Mouse (Mus musculus) intestine, embryonic 14.5 days (tissue): ENCODE data around the gene Dnaaf1. TPM values are rescaled to one million over a fixed set of nuclear protein-coding genes. Genes with fewer than 3 reads are reported as not detected.

Source experiments
- ATAC-seq: fragments of 200-750 bp; cut with Nextera tagmentation; replicated peaks from 2 replicates; pipeline ENCODE4 v1.8.0; 2017; ENCODE audit warnings: low read depth, moderate number of reproducible peaks, moderate TSS enrichment, moderate library complexity; ENCODE audit not compliant: low FRiP score, low TSS enrichment
- DNase-seq: peaks from one replicate; pipeline ENCODE4 v3.0.0-alpha.2; 2018; ENCODE audit warnings: low spot score
- H3K27ac ChIP-seq: fragments of 300-500 bp; sonication (generic); 2 replicates; pipeline ENCODE4 v1.5.1; 2014; ENCODE audit warnings: low read depth, mild to moderate bottlenecking, control low read depth
- H3K27me3 ChIP-seq: fragments of 300-500 bp; sonication (generic); replicated peaks from 2 replicates; pipeline ENCODE4 v1.6.1; 2014; ENCODE audit warnings: low read length, control low read depth; ENCODE audit not compliant: control insufficient read depth, insufficient read depth
- H3K36me3 ChIP-seq: fragments of 300-500 bp; sonication (generic); 2 replicates; pipeline ENCODE4 v1.6.1; 2014; ENCODE audit warnings: low read length, control low read depth; ENCODE audit not compliant: control insufficient read depth, insufficient read depth
- H3K4me1 ChIP-seq: fragments of 300-500 bp; sonication (generic); replicated peaks from 2 replicates; pipeline ENCODE4 v1.6.1; 2014; ENCODE audit warnings: low read length, control low read depth, mixed read lengths; ENCODE audit not compliant: control insufficient read depth, insufficient read depth
- H3K4me2 ChIP-seq: fragments of 300-500 bp; sonication (generic); 2 replicates; pipeline ENCODE4 v1.6.1; 2014; ENCODE audit warnings: low read length
- H3K4me3 ChIP-seq: fragments of 300-500 bp; sonication (generic); 2 replicates; pipeline ENCODE4 v1.5.1; 2014; ENCODE audit warnings: low read depth, low read length, control low read depth, mixed read lengths
- H3K9ac ChIP-seq: fragments of 300-500 bp; sonication (generic); 2 replicates; pipeline ENCODE4 v1.6.1; 2014; ENCODE audit warnings: mild to moderate bottlenecking, low read length
- H3K9me3 ChIP-seq: fragments of 300-500 bp; sonication (generic); 2 replicates; pipeline ENCODE4 v1.6.1; 2016; ENCODE audit warnings: low read length, control low read depth; ENCODE audit not compliant: control insufficient read depth
- WGBS: fragments of 180-500 bp; shearing (Covaris S2); extraction: QIAGEN DNeasy Blood & Tissue Kit; methylation state at CpG from one replicate; pipeline ENCODE4 v1.1.7; 2014; 5-methylcytosine and 5-hydroxymethylcytosine counted together
- polyA plus RNA-seq: library from polyadenylated mRNA; unstranded; fragments of >200 nt; fragmentation: Nextera tagmentation; extraction: Ambion mirVana; gene quantifications from 2 replicates; pipeline ENCODE4 v1.2.1, GENCODE M21; 2014

Gene Dnaaf1
- polyA plus RNA-seq, 1 experiment from 2014 or later: 0.37 TPM

GRCm38 (mm10) chr8:119641058-119641457 is 66.0 kb downstream of the Dnaaf1 start:
- H3K27ac ChIP-seq: no peak overlapping the region
- whole genome bisulfite sequencing: 71% methylated on average over 5 of the region's 5 CpGs
- no peaks in the 10 kb centered on the region for H3K36me3 ChIP-seq
- no peaks in the 10 kb centered on the region for H3K4me1 ChIP-seq
- DNase-seq (no peak), ATAC-seq (no peak)
- H3K9ac ChIP-seq: no peak overlapping the region
- H3K9me3 ChIP-seq: no peaks in the 10 kb centered on the region
- H3K4me2 ChIP-seq: no peak overlapping the region
- H3K27me3 ChIP-seq: no peaks in the 10 kb centered on the region
- H3K4me3 ChIP-seq: no peak overlapping the region

GRCm38 (mm10) chr8:119642960-119643359 is 67.9 kb downstream of the Dnaaf1 start:
- WGBS: 97% methylated on average over 1 of the region's 1 CpGs
- Histone ChIP-seq H3K9me3 (no peaks in the 10 kb centered on the region), H3K9ac (no peak overlapping the region), H3K4me1 (no peaks in the 10 kb centered on the region), H3K27me3 (no peaks in the 10 kb centered on the region), H3K27ac (no peak overlapping the region), H3K4me3 (no peak overlapping the region), H3K36me3 (no peaks in the 10 kb centered on the region), H3K4me2 (no peak overlapping the region)
- no peak for DNase-seq
- ATAC-seq: no peak

GRCm38 (mm10) chr8:119644429-119644960 is 69.5 kb downstream of the Dnaaf1 start:
- H3K27me3 ChIP-seq: no peaks in the 10 kb centered on the region
- H3K4me1 ChIP-seq: no peaks in the 10 kb centered on the region
- H3K36me3 ChIP-seq: no peaks in the 10 kb centered on the region
- H3K27ac ChIP-seq: no peak overlapping the region
- ATAC-seq: no peak
- no peak for DNase-seq
- H3K4me2 ChIP-seq: no peak overlapping the region
- no peak overlapping the region for H3K4me3 ChIP-seq
- no peaks in the 10 kb centered on the region for H3K9me3 ChIP-seq
- H3K9ac ChIP-seq: no peak overlapping the region
- 77% methylated on average over 17 of the region's 17 CpGs for WGBS

GRCm38 (mm10) chr8:119644981-119645597 is 70.1 kb downstream of the Dnaaf1 start:
- DNase-seq (no peak), ATAC-seq (no peak)
- no peak overlapping the region for H3K27ac ChIP-seq
- no peaks in the 10 kb centered on the region for H3K27me3 ChIP-seq
- H3K4me3 ChIP-seq: no peak overlapping the region
- no peak overlapping the region for H3K9ac ChIP-seq
- H3K4me2 ChIP-seq: no peak overlapping the region
- H3K4me1 ChIP-seq: no peaks in the 10 kb centered on the region
- 72% methylated on average over 18 of the region's 18 CpGs for WGBS
- H3K9me3 ChIP-seq: no peaks in the 10 kb centered on the region
- no peaks in the 10 kb centered on the region for H3K36me3 ChIP-seq

- no peaks in the 10 kb centered on the region for H3K4me1 ChIP-seq
- no peak for DNase-seq
- H3K27ac ChIP-seq: no peak overlapping the region
- no peak for ATAC-seq
- H3K4me2 ChIP-seq: no peak overlapping the region
- no peaks in the 10 kb centered on the region for H3K36me3 ChIP-seq
- H3K27me3 ChIP-seq: no peaks in the 10 kb centered on the region
- H3K9ac ChIP-seq: no peak overlapping the region
- H3K4me3 ChIP-seq: no peak overlapping the region
- WGBS: 75% methylated on average over 3 of the region's 3 CpGs
- no peaks in the 10 kb centered on the region for H3K9me3 ChIP-seq
Observed at GRCm38 (mm10) chr8:119646197-119646596, 71.2 kb downstream of the Dnaaf1 start.

- H3K9ac ChIP-seq: no peak overlapping the region
- no peak overlapping the region for H3K4me3 ChIP-seq
- H3K4me1 ChIP-seq: 0 out of 2 replicates have a peak, but pooled peaks cover 6% of the 10 kb centered on the region
- ATAC-seq (no peak), DNase-seq (no peak)
- H3K9me3 ChIP-seq: no peaks in the 10 kb centered on the region
- no peak overlapping the region for H3K27ac ChIP-seq
- H3K36me3 ChIP-seq: no peaks in the 10 kb centered on the region
- 82% methylated on average over 7 of the region's 7 CpGs for WGBS
- H3K4me2 ChIP-seq: no peak overlapping the region
- no peaks in the 10 kb centered on the region for H3K27me3 ChIP-seq
Observed at GRCm38 (mm10) chr8:119646846-119647245, 71.8 kb downstream of the Dnaaf1 start.

Other genes starting within 250 kb of the Dnaaf1 start
- gene Hsbp1, start 230.7 kb upstream of the Dnaaf1 start, polyA plus RNA-seq: 303 and 323 TPM in 2 replicates
- gene Mlycd, start 180.4 kb upstream of the Dnaaf1 start, polyA plus RNA-seq: 16.8 and 17.9 TPM in 2 replicates
- 1.5 and 2.0 TPM in 2 replicates for gene Osgin1, start 141.1 kb upstream of the Dnaaf1 start, polyA plus RNA-seq
- gene Necab2, start 128.5 kb upstream of the Dnaaf1 start, polyA plus RNA-seq: 2.4 and 3.7 TPM in 2 replicates
- gene Slc38a8, start 73.5 kb upstream of the Dnaaf1 start, polyA plus RNA-seq: 0.08 TPM in 1 of 2 replicates, not detected in the other
- gene Mbtps1, start 16.5 kb upstream of the Dnaaf1 start, polyA plus RNA-seq: 107 and 121 TPM in 2 replicates
- gene Hsdl1, start 52 bp upstream of the Dnaaf1 start, polyA plus RNA-seq: 36.6 and 38.0 TPM in 2 replicates
- 12.6 and 13.0 TPM in 2 replicates for gene Taf1c, start 30.0 kb downstream of the Dnaaf1 start, polyA plus RNA-seq
- gene Adad2, start 37.5 kb downstream of the Dnaaf1 start, polyA plus RNA-seq: 0.09 TPM in 1 of 2 replicates, not detected in the other
- 0.11 TPM in 2 replicates for gene Kcng4, start 60.4 kb downstream of the Dnaaf1 start, polyA plus RNA-seq
- 4.1 and 4.6 TPM in 2 replicates for gene Wfdc1, start 91.1 kb downstream of the Dnaaf1 start, polyA plus RNA-seq
- 3.1 and 3.6 TPM in 2 replicates for gene Atp2c2, start 124.8 kb downstream of the Dnaaf1 start, polyA plus RNA-seq
- 11.1 and 15.0 TPM in 2 replicates for gene Tldc1, start 203.2 kb downstream of the Dnaaf1 start, polyA plus RNA-seq